Mouse (Mus musculus) layer of hippocampus, postnatal 10 days (tissue): ENCODE data around the gene Rnf6. TPM values are rescaled to one million over a fixed set of nuclear protein-coding genes. Genes with fewer than 3 reads are reported as not detected.

Experiments used
- total RNA-seq, 2 experiments: library from RNA; stranded (reverse); gene quantifications; 2 replicates each; pipeline ENCODE4 v1.2.3; 2021

The Rnf6 gene
- total RNA-seq, 2 experiments from 2014 or later, result 42.1 to 45.4 TPM

Other genes starting within 250 kb of the Rnf6 start
- not detected for gene Cyp3a25, start 211.9 kb downstream of the Rnf6 start, total RNA-seq
- not detected for gene Cyp3a59, start 142.3 kb downstream of the Rnf6 start, total RNA-seq
- gene Gm5565, start 61.0 kb downstream of the Rnf6 start, total RNA-seq, result not detected
- not detected for gene Gm6309, start 50.8 kb downstream of the Rnf6 start, total RNA-seq
- 1 to 10 TPM; 1.1 TPM for gene 1700001J03Rik, start 36.3 kb downstream of the Rnf6 start, total RNA-seq
- 10 to 100 TPM; 55.0 to 56.3 TPM for gene Cdk8, start 9.7 kb upstream of the Rnf6 start, total RNA-seq
- gene Wasf3, start 163.4 kb upstream of the Rnf6 start, total RNA-seq, result 10 to 100 TPM; 77.3 to 85.9 TPM